Mouse (Mus musculus): ENCODE results near the gene Dus4l.

GRCm38 (mm10) chr12:31653611-31654010 lies 1.0 kb downstream of the Dus4l start:
- TF ChIP-seq CTCF (IDR thresholded peaks at IDR 0.05; ENCODE audit: extremely low read depth, insufficient read length, insufficient replicate concordance, low read depth, low read length) (no peak), POLR2A (IDR thresholded peaks at IDR 0.05; ENCODE audit: low read depth, low read length) (no peak)

Data from small intestine, adult 2 months (tissue).